Mouse (Mus musculus) testis, postnatal 10 days (tissue): Measurements from ENCODE around the gene Clasp2.
"Not testable (repeated sequence)": the region's sequence is repeated elsewhere in the genome, so short reads cannot be mapped to it uniquely, and the experiment has no call there.

Experiments used
- DNase-seq: peaks from one replicate; pipeline ENCODE4 v3.0.0; 2021; ENCODE audit warnings: low spot score

Gene Clasp2

GRCm38 (mm10) chr9:113755888-113756719 lies 14.8 kb downstream of the Clasp2 start:
- DNase-seq: no peak

- DNase-seq: no peak
These were observed 17.2 kb downstream of the Clasp2 start for GRCm38 (mm10) chr9:113758472-113758871.

DNA sequence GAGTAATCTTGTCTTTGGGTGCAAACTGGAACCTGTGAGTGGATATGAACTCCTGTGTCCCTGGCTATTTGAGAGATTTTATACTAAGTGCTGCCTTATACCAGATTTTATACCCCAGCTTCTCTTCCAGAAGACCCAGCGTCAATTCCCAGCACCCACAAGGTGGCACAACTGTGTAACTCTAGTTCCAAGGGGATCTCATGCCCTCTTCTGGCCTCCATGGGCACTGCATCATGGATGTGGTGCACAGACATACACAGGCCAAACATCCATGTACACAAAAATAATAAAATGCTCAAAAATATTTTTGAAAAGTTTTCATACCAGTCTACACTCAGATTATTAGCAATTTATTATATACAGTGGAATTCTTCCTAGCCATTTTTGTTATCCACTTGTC lies 18.4 kb downstream of the Clasp2 start:
- DNase-seq: no peak

DNA sequence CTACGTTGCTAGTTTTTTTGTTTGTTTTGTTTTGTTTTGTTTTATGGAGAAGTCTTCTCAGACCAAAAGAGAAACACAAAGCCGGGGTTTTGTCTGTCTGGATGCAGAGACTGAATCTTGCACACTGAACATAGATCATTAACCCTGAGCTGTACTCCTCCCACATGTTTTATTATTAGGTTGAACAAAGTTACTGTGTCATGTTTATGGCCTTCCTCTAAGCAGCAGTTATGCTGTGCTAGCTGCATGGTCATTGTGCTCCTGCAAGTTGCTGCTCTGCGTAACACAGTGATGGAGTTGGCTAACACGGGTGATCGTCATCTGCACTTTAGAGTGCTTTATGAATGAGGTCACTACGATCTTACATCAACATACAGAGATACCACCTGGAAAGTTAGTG lies 21.1 kb downstream of the Clasp2 start:
- no peak for DNase-seq

GRCm38 (mm10) chr9:113763123-113763522 lies 21.9 kb downstream of the Clasp2 start:
- no peak for DNase-seq

GRCm38 (mm10) chr9:113770640-113771039 lies 29.4 kb downstream of the Clasp2 start:
- DNase-seq: no peak

DNA sequence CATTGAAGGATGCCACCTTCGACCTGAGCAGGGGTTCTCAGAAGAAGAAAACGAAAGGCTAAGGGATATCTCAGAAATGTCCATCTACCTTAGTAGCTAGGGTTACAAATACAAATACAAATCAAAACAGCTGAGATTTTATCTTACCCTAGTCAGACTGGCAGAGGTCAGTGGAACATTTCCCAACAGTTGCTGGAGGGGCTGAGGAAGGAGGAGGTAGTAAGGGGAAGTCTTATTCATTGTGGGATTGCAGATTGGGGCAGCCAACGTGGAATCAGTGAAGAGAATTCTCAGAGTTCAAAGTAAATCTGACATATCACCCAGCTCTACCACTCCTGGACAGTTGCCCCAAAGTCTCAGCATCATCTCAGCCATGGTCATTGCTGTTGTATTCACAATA lies 39.6 kb downstream of the Clasp2 start:
- no peak for DNase-seq

- DNase-seq: no peak
These were observed 41.2 kb downstream of the Clasp2 start for GRCm38 (mm10) chr9:113782362-113783005.

DNA sequence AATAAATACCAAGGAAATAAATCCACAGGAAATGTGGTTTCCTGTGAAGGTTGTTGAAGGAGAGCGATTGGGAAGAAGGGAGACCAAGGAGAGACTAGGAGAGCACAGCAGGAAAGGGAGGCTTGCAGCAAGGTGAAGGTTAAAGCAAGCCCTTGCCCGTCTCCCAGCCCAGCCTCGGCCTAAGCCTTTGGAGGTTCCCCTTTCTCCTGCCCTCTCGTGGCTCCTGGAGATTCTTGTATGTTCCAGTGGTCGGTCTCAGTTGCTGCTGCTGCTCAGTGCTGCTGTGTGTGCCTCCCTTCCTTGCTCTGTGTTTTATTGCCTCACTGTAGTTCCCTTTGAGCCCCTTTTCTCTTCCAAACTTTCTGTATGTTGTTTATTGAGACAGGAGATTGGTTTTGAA lies 42.4 kb downstream of the Clasp2 start:
- no peak for DNase-seq

DNA sequence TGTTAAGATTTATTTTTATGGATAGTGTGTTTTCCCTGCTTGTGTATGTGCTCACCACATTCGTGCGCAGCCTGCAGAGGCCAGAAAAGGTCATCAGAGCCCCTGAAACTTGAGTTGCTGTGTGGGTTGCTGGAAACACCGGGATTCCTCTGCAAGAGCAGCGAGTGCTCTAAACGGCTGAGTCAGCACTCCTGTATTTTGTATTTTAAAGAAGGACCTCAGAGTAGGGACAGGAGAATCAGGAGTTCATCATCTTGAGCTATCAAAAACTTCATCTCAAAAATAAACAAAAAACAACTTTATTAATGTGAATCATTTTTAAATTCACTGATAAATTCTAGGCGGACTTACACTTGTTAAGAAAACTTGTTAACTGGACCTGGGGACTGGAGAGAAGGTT lies 48.0 kb downstream of the Clasp2 start:
- not testable (repeated sequence) for DNase-seq

- peak; percentile 55 for DNase-seq
These were observed 51.6 kb downstream of the Clasp2 start for GRCm38 (mm10) chr9:113792651-113793512.

DNA sequence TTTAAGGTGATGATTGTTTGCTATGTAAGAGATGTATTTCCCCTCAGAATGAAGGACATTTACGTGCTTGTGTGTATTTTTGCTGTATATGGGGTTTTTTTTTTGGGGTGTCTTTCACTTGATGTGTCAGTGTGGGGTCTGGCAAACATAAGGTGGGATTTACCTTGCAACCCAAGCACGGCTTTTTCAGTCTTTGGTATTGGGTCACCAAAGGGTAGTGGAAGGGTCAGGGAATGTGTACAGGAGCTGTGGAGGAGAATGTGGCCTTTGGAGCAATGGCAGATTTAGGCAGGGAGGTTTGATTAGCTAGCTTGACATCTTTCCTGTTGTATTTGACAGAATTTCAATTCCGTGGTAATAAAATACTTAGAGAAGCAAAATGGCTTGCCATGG lies 52.2 kb downstream of the Clasp2 start:
- DNase-seq: no peak

GRCm38 (mm10) chr9:113793966-113794365 lies 52.7 kb downstream of the Clasp2 start:
- DNase-seq: no peak

DNA sequence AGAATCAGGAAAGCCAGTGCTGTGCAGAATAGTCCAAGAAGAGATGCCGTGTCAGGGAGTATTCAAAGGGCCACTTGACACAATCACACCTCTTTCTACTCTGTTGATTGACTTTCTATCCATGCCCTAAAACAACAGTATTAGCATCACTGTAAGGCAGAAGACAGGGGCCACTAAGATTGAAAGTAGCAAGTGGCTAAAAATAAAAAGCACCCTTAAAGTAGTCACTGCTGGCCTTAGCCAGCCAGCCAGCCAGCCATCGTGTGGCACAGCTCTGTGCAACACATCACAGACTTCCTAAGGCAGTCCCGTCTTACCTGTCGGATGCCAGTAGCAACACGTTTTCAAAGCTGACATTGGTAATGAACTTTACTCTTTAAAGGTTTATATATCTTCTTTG lies 55.9 kb downstream of the Clasp2 start:
- DNase-seq: no peak

DNA sequence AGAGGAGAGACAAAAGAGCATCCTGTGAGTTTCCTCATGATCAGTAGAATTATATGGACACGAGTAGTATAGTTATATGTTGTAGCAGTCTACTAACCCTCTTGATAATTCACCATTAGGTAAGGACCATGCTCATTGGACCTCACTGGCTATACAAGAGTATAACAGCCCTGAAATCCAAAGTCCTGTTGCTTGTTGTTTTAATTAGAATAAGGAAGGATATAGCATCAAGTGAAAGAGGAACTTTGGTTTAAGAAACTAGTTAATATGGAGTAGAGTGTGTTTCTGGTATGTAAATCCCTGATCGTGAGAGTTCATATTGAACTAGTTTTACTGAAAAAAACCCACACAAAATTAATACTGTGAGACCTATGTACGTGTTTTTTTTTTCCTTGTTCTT lies 59.4 kb downstream of the Clasp2 start:
- DNase-seq: no peak

- no peak for DNase-seq
These were observed 61.5 kb downstream of the Clasp2 start for GRCm38 (mm10) chr9:113802734-113803133.

DNA sequence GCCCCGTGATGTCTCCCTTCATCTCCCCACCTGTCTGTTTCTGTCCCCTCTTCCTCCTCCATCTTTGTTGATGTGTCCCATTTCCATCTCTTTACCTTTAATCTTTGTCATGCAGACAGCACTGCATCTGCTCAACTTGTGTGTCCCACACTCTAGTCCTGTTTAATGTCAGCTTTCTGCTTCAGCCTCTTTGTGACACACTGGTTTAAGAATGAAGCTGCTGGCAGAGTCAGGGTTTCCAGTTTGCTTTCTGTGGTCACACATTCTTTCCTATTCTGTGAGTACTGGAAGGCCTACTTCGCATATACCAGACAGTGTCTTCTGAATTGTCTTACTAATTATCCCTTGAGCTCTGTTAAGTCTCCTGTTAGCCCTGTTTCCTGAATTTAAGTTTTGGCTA lies 62.5 kb downstream of the Clasp2 start:
- DNase-seq: no peak

DNA sequence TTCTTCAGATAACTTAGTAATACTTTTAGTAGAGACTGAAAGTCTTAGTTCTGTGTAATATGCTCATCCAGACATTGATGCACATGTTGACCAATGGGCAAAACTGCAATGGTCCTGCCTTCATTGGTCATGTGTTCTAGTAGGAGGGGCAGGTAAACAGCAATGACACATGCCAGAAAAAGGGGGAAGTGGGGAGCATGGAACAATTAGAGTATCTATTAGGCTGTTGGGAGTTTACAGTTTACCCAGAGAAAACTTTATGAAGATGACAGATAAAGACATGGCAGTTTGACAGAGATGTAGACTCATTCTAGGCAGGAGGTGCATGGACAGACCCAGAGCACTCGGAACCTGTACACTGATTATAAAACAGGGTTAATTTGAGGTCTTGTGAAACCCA lies 64.1 kb downstream of the Clasp2 start:
- no peak for DNase-seq

DNA sequence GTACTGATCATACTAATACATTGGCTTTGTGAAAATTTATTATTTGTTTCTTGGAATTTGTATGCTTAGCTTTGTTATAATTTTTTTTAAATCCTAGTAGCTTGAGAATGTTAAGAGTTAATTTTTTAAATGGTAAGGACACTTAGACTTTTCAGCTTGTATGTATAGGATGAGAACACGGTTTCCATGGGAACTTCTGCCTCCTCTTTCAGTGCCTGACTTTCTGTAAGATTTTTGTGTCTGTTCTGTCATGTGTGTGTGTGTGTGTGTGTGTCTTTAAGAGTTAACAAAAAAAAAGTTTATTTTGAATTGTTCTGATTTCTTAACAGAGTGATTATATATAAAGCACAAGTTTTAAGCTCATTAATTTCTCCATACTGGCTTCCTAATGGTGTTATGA lies 70.1 kb downstream of the Clasp2 start:
- DNase-seq: no peak

GRCm38 (mm10) chr9:113811957-113812670 lies 70.8 kb downstream of the Clasp2 start:
- DNase-seq: no peak

DNA sequence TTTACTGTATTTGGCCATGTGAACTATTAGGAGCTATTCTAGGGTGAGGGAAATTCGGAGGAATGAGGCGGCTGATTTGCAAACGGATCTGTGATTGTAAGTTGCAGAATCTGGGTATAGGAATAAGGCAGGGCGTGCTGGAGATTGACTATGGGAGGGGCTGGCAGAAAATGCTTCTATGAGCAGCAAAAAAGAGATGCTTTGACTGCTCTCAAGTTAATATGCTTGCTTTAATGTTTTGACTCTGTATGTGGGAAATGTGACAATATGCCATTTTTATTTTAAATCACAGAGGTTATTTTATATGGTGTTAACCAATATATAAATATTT lies 71.4 kb downstream of the Clasp2 start:
- DNase-seq: no peak

- no peak for DNase-seq
These were observed 71.8 kb downstream of the Clasp2 start for GRCm38 (mm10) chr9:113813086-113813485.
